Mouse (Mus musculus): ENCODE data around the gene Dmrt2.

- TF ChIP-seq CTCF (conservative IDR thresholded peaks at IDR 0.05; ENCODE audit: low read length) (no peak), NANOG (IDR thresholded peaks at IDR 0.05; ENCODE audit: borderline replicate concordance, low read length) (no peak)
Measured at GRCm38 (mm10) chr19:25698850-25699249, 26.6 kb downstream of the Dmrt2 start.
